Mouse (Mus musculus) gastrocnemius, postnatal 25 days (tissue): ENCODE measurements around the gene Shprh. TPM values are rescaled to one million over a fixed set of nuclear protein-coding genes. Genes with fewer than 3 reads are reported as not detected.
A peak's percentile ranks its signal among the peaks of the same experiment; 100 is the strongest.
"Not testable (repeated sequence)": the region's sequence is repeated elsewhere in the genome, so short reads cannot be mapped to it uniquely, and the experiment has no call there.

ENCODE experiments used
- DNase-seq: peaks from one replicate; pipeline ENCODE4 v3.0.0; 2022
- long read RNA-seq, 2 experiments: library from polyadenylated mRNA; stranded (forward); transcript quantifications; one replicate each; pipeline ENCODE4 v2.0.0; 2021
- total RNA-seq, 2 experiments: library from RNA; stranded (reverse); gene quantifications; 1 replicate in 1 of 2; 2 replicates in 1 of 2; pipeline ENCODE4 v1.2.3; 2021

The Shprh gene
- total RNA-seq = 1 to 10 TPM; 7.0 to 7.6 TPM
- long read RNA-seq, experiment 1, partial matches to known transcripts = 0 of 2 reads
- long read RNA-seq, experiment 1, other reads (novel, unspliced or antisense) = 2 of 2 reads
- long read RNA-seq, experiment 2, partial matches to known transcripts = 0 of 3 reads
- long read RNA-seq, experiment 2, other reads (novel, unspliced or antisense) = 3 of 3 reads

GRCm38 (mm10) chr10:11148884-11149741, at the start of gene Shprh:
Gene Shprh, plus strand, starts transcription at chr10:11149427.
- peak; percentile 98 for DNase-seq

GRCm38 (mm10) chr10:11121781-11122180, 27.4 kb upstream of the Shprh start:
- DNase-seq = no peak

GRCm38 (mm10) chr10:11145580-11145979, 3.6 kb upstream of the Shprh start:
- DNase-seq = no peak

- no peak for DNase-seq
These were observed 781 bp upstream of the Shprh start for GRCm38 (mm10) chr10:11148446-11148845.

- no peak for DNase-seq
These were observed 507 bp downstream of the Shprh start for GRCm38 (mm10) chr10:11149742-11150125.

GRCm38 (mm10) chr10:11151644-11152043, 2.4 kb downstream of the Shprh start:
- no peak for DNase-seq

- DNase-seq = no peak
These were observed 7.8 kb downstream of the Shprh start for GRCm38 (mm10) chr10:11157039-11157438.

- DNase-seq = no peak
These were observed 15.3 kb downstream of the Shprh start for GRCm38 (mm10) chr10:11164537-11164936.

- no peak for DNase-seq
These were observed 21.0 kb downstream of the Shprh start for GRCm38 (mm10) chr10:11170252-11170651.

GRCm38 (mm10) chr10:11171615-11172014, 22.4 kb downstream of the Shprh start:
- DNase-seq = no peak

GRCm38 (mm10) chr10:11172519-11172918, 23.3 kb downstream of the Shprh start:
- peak; percentile 41 for DNase-seq

- DNase-seq = no peak
These were observed 26.7 kb downstream of the Shprh start for GRCm38 (mm10) chr10:11175801-11176482.

GRCm38 (mm10) chr10:11180077-11180476, 30.9 kb downstream of the Shprh start:
- DNase-seq = no peak

- peak; percentile 13 for DNase-seq
These were observed 48.1 kb downstream of the Shprh start for GRCm38 (mm10) chr10:11197341-11197740.

GRCm38 (mm10) chr10:11198346-11198745, 49.1 kb downstream of the Shprh start:
- DNase-seq = no peak

- no peak for DNase-seq
These were observed 50.8 kb downstream of the Shprh start for GRCm38 (mm10) chr10:11199980-11200379.

GRCm38 (mm10) chr10:11205883-11206282, 56.7 kb downstream of the Shprh start:
- not testable (repeated sequence) for DNase-seq

GRCm38 (mm10) chr10:11208670-11209069, 59.4 kb downstream of the Shprh start:
- DNase-seq = no peak

- no peak for DNase-seq
These were observed 62.8 kb downstream of the Shprh start for GRCm38 (mm10) chr10:11212003-11212402.

GRCm38 (mm10) chr10:11226442-11226841, 77.2 kb downstream of the Shprh start:
- no peak for DNase-seq

- no peak for DNase-seq
These were observed 80.4 kb downstream of the Shprh start for GRCm38 (mm10) chr10:11229545-11230178.

GRCm38 (mm10) chr10:11233208-11233607, 84.0 kb downstream of the Shprh start:
- no peak for DNase-seq

- not testable (repeated sequence) for DNase-seq
These were observed 93.8 kb downstream of the Shprh start for GRCm38 (mm10) chr10:11242988-11243387.
